Mouse (Mus musculus) brown adipose tissue, adult 24 weeks (tissue): ENCODE data around the gene Grb10. TPM values are rescaled to one million over a fixed set of nuclear protein-coding genes. Genes with fewer than 3 reads are reported as not detected.

ENCODE experiments used
- H3K27ac ChIP-seq: fragments of 200-500 bp; replicated peaks from 2 replicates; pipeline ENCODE4 v1.5.1; 2012; ENCODE audit warnings: low read depth, mild to moderate bottlenecking, low read length
- H3K4me1 ChIP-seq: fragments of 200-500 bp; 2 replicates; pipeline ENCODE4 v1.6.1; 2012; ENCODE audit warnings: low read length, mixed read lengths; ENCODE audit not compliant: control insufficient read depth, insufficient read depth, insufficient read length
- H3K4me3 ChIP-seq: fragments of 200-500 bp; 2 replicates; pipeline ENCODE4 v1.5.1; 2012; ENCODE audit warnings: low read depth, mild to moderate bottlenecking, low read length, moderate library complexity; ENCODE audit not compliant: insufficient read depth
- polyA plus RNA-seq: library from polyadenylated mRNA; stranded (reverse); fragments of >200 nt; gene quantifications from 2 replicates; pipeline ENCODE4 v1.2.4, GENCODE M21; 2012; ENCODE audit not compliant: missing spikeins, insufficient read depth, insufficient read length

Grb10 gene
- polyA plus RNA-seq, 1 experiment, result 6.4 TPM

GRCm38 (mm10) chr11:11937340-11938030 lies 101.0 kb downstream of the Grb10 start:
- H3K27ac ChIP-seq, result no peak overlapping the region
- no peak overlapping the region for H3K4me3 ChIP-seq
- H3K4me1 ChIP-seq, result 0 out of 2 replicates have a peak, but pooled peaks cover under 1% of the 10 kb centered on the region

- Histone ChIP-seq H3K27ac (no peak overlapping the region), H3K4me1 (no peaks in the 10 kb centered on the region), H3K4me3 (no peak overlapping the region)
Measured at GRCm38 (mm10) chr11:11934808-11935207, 103.7 kb downstream of the Grb10 start.

GRCm38 (mm10) chr11:11932102-11932789 lies 106.2 kb downstream of the Grb10 start:
- Histone ChIP-seq H3K4me1 (no peaks in the 10 kb centered on the region), H3K27ac (no peak overlapping the region), H3K4me3 (no peak overlapping the region)

GRCm38 (mm10) chr11:11931688-11932087 lies 106.8 kb downstream of the Grb10 start:
- Histone ChIP-seq H3K4me1 (no peaks in the 10 kb centered on the region), H3K4me3 (no peak overlapping the region), H3K27ac (no peak overlapping the region)

GRCm38 (mm10) chr11:11930527-11930926 lies 108.0 kb downstream of the Grb10 start:
- Histone ChIP-seq H3K27ac (no peak overlapping the region), H3K4me3 (no peak overlapping the region)

GRCm38 (mm10) chr11:11929059-11929458 lies 109.4 kb downstream of the Grb10 start:
- no peaks in the 10 kb centered on the region for H3K4me1 ChIP-seq
- H3K27ac ChIP-seq, result no peak overlapping the region
- no peak overlapping the region for H3K4me3 ChIP-seq

More at GRCm38 (mm10) chr11:11930527-11930926, 108.0 kb downstream of the Grb10 start:
- no peaks in the 10 kb centered on the region for H3K4me1 ChIP-seq

GRCm38 (mm10) chr11:11928586-11928985 lies 109.9 kb downstream of the Grb10 start:
- Histone ChIP-seq H3K4me3 (no peak overlapping the region), H3K4me1 (no peaks in the 10 kb centered on the region), H3K27ac (no peak overlapping the region)

GRCm38 (mm10) chr11:11923900-11924299 lies 114.6 kb downstream of the Grb10 start:
- H3K4me1 ChIP-seq, result no peaks in the 10 kb centered on the region
- H3K27ac ChIP-seq, result no peak overlapping the region
- H3K4me3 ChIP-seq, result no peak overlapping the region

GRCm38 (mm10) chr11:11923345-11923744 lies 115.1 kb downstream of the Grb10 start:
- H3K4me1 ChIP-seq, result no peaks in the 10 kb centered on the region
- no peak overlapping the region for H3K4me3 ChIP-seq
- H3K27ac ChIP-seq, result no peak overlapping the region

GRCm38 (mm10) chr11:11922106-11922505 lies 116.4 kb downstream of the Grb10 start:
- Histone ChIP-seq H3K27ac (no peak overlapping the region), H3K4me3 (no peak overlapping the region), H3K4me1 (no peaks in the 10 kb centered on the region)

- Histone ChIP-seq H3K27ac (no peak overlapping the region), H3K4me1 (no peaks in the 10 kb centered on the region), H3K4me3 (no peak overlapping the region)
Measured at GRCm38 (mm10) chr11:11907703-11908413, 130.6 kb downstream of the Grb10 start.

GRCm38 (mm10) chr11:11905518-11905917 lies 133.0 kb downstream of the Grb10 start:
- Histone ChIP-seq H3K4me3 (no peak overlapping the region), H3K4me1 (no peaks in the 10 kb centered on the region), H3K27ac (no peak overlapping the region)

- no peak overlapping the region for H3K27ac ChIP-seq
- H3K4me3 ChIP-seq, result no peak overlapping the region
- H3K4me1 ChIP-seq, result no peaks in the 10 kb centered on the region
Measured at GRCm38 (mm10) chr11:11904995-11905394, 133.5 kb downstream of the Grb10 start.

GRCm38 (mm10) chr11:11901509-11901908 lies 137.0 kb downstream of the Grb10 start:
- no peak overlapping the region for H3K27ac ChIP-seq
- H3K4me1 ChIP-seq, result no peaks in the 10 kb centered on the region
- H3K4me3 ChIP-seq, result no peak overlapping the region

- Histone ChIP-seq H3K4me1 (no peaks in the 10 kb centered on the region), H3K27ac (no peak overlapping the region), H3K4me3 (no peak overlapping the region)
Measured at GRCm38 (mm10) chr11:11898496-11898895, 140.0 kb downstream of the Grb10 start.
